Mouse (Mus musculus): ENCODE measurements around the gene Rpl19. TPM values are rescaled to one million over a fixed set of nuclear protein-coding genes. Genes with fewer than 3 reads are reported as not detected.

Rpl19 gene
- total RNA-seq, 2 experiments from 2014 or later, result 368 to 452 TPM

Small RNA genes lying within 50 kb of the gene (microRNA-seq; reads per million reads assigned to microRNA genes)
- gene Gm27597, result 0 reads per million in 2 experiments

Other genes starting within 250 kb of the Rpl19 start
- gene Rpl23, start 244.3 kb upstream of the Rpl19 start, total RNA-seq (2021), result 100 to 1,000 TPM; 349 to 430 TPM
- 10 to 100 TPM; 14.2 to 15.4 TPM for gene Lasp1, start 227.7 kb upstream of the Rpl19 start, total RNA-seq (2021)
- gene B230217C12Rik, start 185.9 kb upstream of the Rpl19 start, total RNA-seq (2021), result under 1 TPM; 0.31 to 0.64 TPM
- gene Fbxo47, start 142.6 kb upstream of the Rpl19 start, total RNA-seq (2021), result not detected
- 1 to 10 TPM; 2.8 to 3.7 TPM for gene Plxdc1, start 40.3 kb upstream of the Rpl19 start, total RNA-seq (2021)
- under 1 TPM; 0.32 to 0.79 TPM for gene Arl5c, start 30.5 kb upstream of the Rpl19 start, total RNA-seq (2021)
- 100 to 1,000 TPM; 215 to 243 TPM for gene Cacnb1, start 3.7 kb upstream of the Rpl19 start, total RNA-seq (2021)
- under 1 TPM; 0.07 to 0.15 TPM for gene Stac2, start 26.8 kb downstream of the Rpl19 start, total RNA-seq (2021)
- 10 to 100 TPM in 1 of 2 experiments, 1 to 10 TPM in 1; 7.8 to 14.2 TPM for gene Fbxl20, start 123.7 kb downstream of the Rpl19 start, total RNA-seq (2021)
- 10 to 100 TPM; 20.6 to 24.5 TPM for gene Med1, start 166.6 kb downstream of the Rpl19 start, total RNA-seq (2021)
- 10 to 100 TPM; 12.7 to 15.0 TPM for gene Cdk12, start 176.3 kb downstream of the Rpl19 start, total RNA-seq (2021)